Mouse (Mus musculus) E14TG2a.4 (cell line): ENCODE results near the gene Zfhx3.

Experiments
- CTCF ChIP-seq: conservative IDR thresholded peaks from 2 replicates; pipeline ENCODE4 v1.5.1; 2014; ENCODE audit warnings: low read length
- NANOG ChIP-seq: IDR thresholded peaks from 2 replicates; pipeline ENCODE4 v1.6.1; 2014; ENCODE audit warnings: borderline replicate concordance, low read length, mixed read lengths

- TF ChIP-seq CTCF = no peak
- no peak for TF ChIP-seq NANOG
Observed at GRCm38 (mm10) chr8:108625571-108626120, 683.2 kb downstream of the Zfhx3 start.
